Mouse (Mus musculus) stomach, postnatal 0 days (tissue): Measurements from ENCODE around the gene Samd4b. TPM values are rescaled to one million over a fixed set of nuclear protein-coding genes. Genes with fewer than 3 reads are reported as not detected.
A peak's percentile ranks its signal among the peaks of the same experiment; 100 is the strongest.

ENCODE experiments used
- ATAC-seq: fragments of 200-750 bp; cut with Nextera tagmentation; 2 replicates; pipeline ENCODE4 v1.8.0; 2017; ENCODE audit not compliant: low FRiP score, low TSS enrichment
- DNase-seq: peaks from one replicate; pipeline ENCODE4 v3.0.0-alpha.2; 2016; ENCODE audit warnings: low spot score
- H3K27ac ChIP-seq: fragments of 300-500 bp; sonication (generic); replicated peaks from 2 replicates; pipeline ENCODE4 v1.5.1; 2014; ENCODE audit warnings: mild to moderate bottlenecking, control low read depth
- H3K27me3 ChIP-seq: fragments of 300-500 bp; sonication (generic); 2 replicates; pipeline ENCODE4 v1.6.1; 2014; ENCODE audit warnings: low read length; ENCODE audit not compliant: control insufficient read depth, insufficient read depth
- H3K36me3 ChIP-seq: fragments of 300-500 bp; sonication (generic); 2 replicates; pipeline ENCODE4 v1.6.1; 2014; ENCODE audit warnings: low read length, mixed read lengths; ENCODE audit not compliant: control insufficient read depth, insufficient read depth
- H3K4me1 ChIP-seq: fragments of 300-500 bp; sonication (generic); replicated peaks from 2 replicates; pipeline ENCODE4 v1.6.1; 2014; ENCODE audit warnings: antibody characterized with exemption; ENCODE audit not compliant: control insufficient read depth, insufficient read depth
- H3K4me2 ChIP-seq: fragments of 300-500 bp; sonication (generic); replicated peaks from 2 replicates; pipeline ENCODE4 v1.6.1; 2014; ENCODE audit warnings: low read depth, mild to moderate bottlenecking, control low read depth, moderate library complexity
- H3K4me3 ChIP-seq: fragments of 300-500 bp; sonication (generic); 2 replicates; pipeline ENCODE4 v1.5.1; 2014; ENCODE audit warnings: low read depth, low read length, control low read depth
- H3K9ac ChIP-seq: fragments of 300-500 bp; sonication (generic); 2 replicates; pipeline ENCODE4 v1.6.1; 2014; ENCODE audit warnings: mild to moderate bottlenecking, low read length, control low read depth, mixed read lengths
- H3K9me3 ChIP-seq: fragments of 300-500 bp; sonication (generic); 2 replicates; pipeline ENCODE4 v1.6.1; 2016; ENCODE audit warnings: low read length; ENCODE audit not compliant: control insufficient read depth
- CTCF ChIP-seq: IDR thresholded peaks from 2 replicates; pipeline ENCODE4 v1.5.1; 2016; ENCODE audit warnings: antibody characterized with exemption, low read depth, mild to moderate bottlenecking, moderate library complexity
- EP300 ChIP-seq: optimal IDR thresholded peaks from 2 replicates; pipeline ENCODE3; 2016; ENCODE audit warnings: antibody characterized with exemption
- WGBS: fragments of 180-500 bp; shearing (Covaris S2); extraction: QIAGEN DNeasy Blood & Tissue Kit; methylation state at CpG from one replicate; pipeline ENCODE4 v1.1.7; 2014; 5-methylcytosine and 5-hydroxymethylcytosine counted together
- microRNA-seq: library from miRNA; unstranded; fragments of <30 nt; microRNA quantifications from one replicate; pipeline ENCODE4, GENCODE M21; 2016
- polyA plus RNA-seq: library from polyadenylated mRNA; unstranded; fragments of >200 nt; fragmentation: Nextera tagmentation; extraction: Ambion mirVana; gene quantifications from 2 replicates; pipeline ENCODE4 v1.2.1, GENCODE M21; 2015

Gene Samd4b
- polyA plus RNA-seq, 1 experiment from 2014 or later: 9.8 TPM

GRCm38 (mm10) chr7:28353267-28353666 lies 244.7 kb downstream of the Samd4b start:
- no peak for ATAC-seq
- Histone ChIP-seq H3K4me2 (no peak overlapping the region), H3K9me3 (no peaks in the 10 kb centered on the region), H3K27ac (no peak overlapping the region), H3K9ac (no peak overlapping the region), H3K4me3 (no peak overlapping the region), H3K27me3 (no peaks in the 10 kb centered on the region), H3K36me3 (peaks cover 7% of the 10 kb centered on the region), H3K4me1 (peaks cover 12% of the 10 kb centered on the region)
- WGBS: 74% methylated on average over 2 of the region's 2 CpGs
- TF ChIP-seq CTCF: peak; percentile 58
- no peak for TF ChIP-seq EP300
- DNase-seq: peak; percentile 56

- H3K27me3 ChIP-seq: no peaks in the 10 kb centered on the region
- WGBS: 24% methylated on average over 4 of the region's 4 CpGs
- peaks cover 7% of the 10 kb centered on the region for H3K36me3 ChIP-seq
- H3K4me1 ChIP-seq: peaks cover 4% of the 10 kb centered on the region; the same call in 1 of the 2 replicates
- TF ChIP-seq CTCF (peak; percentile 9; the same call in 1 of the 2 replicates), EP300 (no peak)
- peak overlapping the region; percentile 94 for H3K9ac ChIP-seq
- ATAC-seq (no peak), DNase-seq (no peak)
- no peaks in the 10 kb centered on the region for H3K9me3 ChIP-seq
- H3K27ac ChIP-seq: peak overlapping the region; percentile 79; the same call in 1 of the 2 replicates
- peak overlapping the region; percentile 85 for H3K4me3 ChIP-seq
- H3K4me2 ChIP-seq: peak overlapping the region; percentile 81
Measured at GRCm38 (mm10) chr7:28351676-28352191, 246.2 kb downstream of the Samd4b start.

- peaks cover 4% of the 10 kb centered on the region; the same call in 1 of the 2 replicates for H3K4me1 ChIP-seq
- ATAC-seq (peak; percentile 94), DNase-seq (peak; percentile 99)
- peaks cover 7% of the 10 kb centered on the region for H3K36me3 ChIP-seq
- H3K9ac ChIP-seq: peak within 1 kb of the TSS; percentile 94
- TF ChIP-seq EP300: no peak
- TF ChIP-seq CTCF: 0 out of 2 replicates have a peak, but pooled peaks have one; percentile 14
- H3K9me3 ChIP-seq: no peaks in the 10 kb centered on the region
- H3K4me2 ChIP-seq: peak within 1 kb of the TSS; percentile 81
- WGBS: under 1% methylated on average over 48 of the region's 50 CpGs
- peak within 1 kb of the TSS; percentile 85 for H3K4me3 ChIP-seq
- H3K27ac ChIP-seq: peak within 1 kb of the TSS; percentile 95
- H3K27me3 ChIP-seq: no peaks in the 10 kb centered on the region
Measured at GRCm38 (mm10) chr7:28350155-28350883, 247.6 kb downstream of the Samd4b start, which contains the start of gene Rps16. TSS of gene Rps16 (plus strand) at chr7:28350652.

Small RNA genes within 50 kb of the gene (microRNA-seq; reads per million reads assigned to microRNA genes)
- gene Mir7049: not detected

Other genes with a start within 250 kb of the Samd4b start
- 880 and 955 TPM in 2 replicates for gene Rps16, start 247.5 kb downstream of the Samd4b start, polyA plus RNA-seq
- 13.4 and 15.1 TPM in 2 replicates for gene Plekhg2, start 225.5 kb downstream of the Samd4b start, polyA plus RNA-seq
- 29.1 and 29.4 TPM in 2 replicates for gene Zfp36, start 217.9 kb downstream of the Samd4b start, polyA plus RNA-seq
- 27.5 and 28.3 TPM in 2 replicates for gene Med29, start 205.4 kb downstream of the Samd4b start, polyA plus RNA-seq
- 35.9 and 38.6 TPM in 2 replicates for gene Paf1, start 205.2 kb downstream of the Samd4b start, polyA plus RNA-seq
- gene Gmfg, start 160.7 kb downstream of the Samd4b start, polyA plus RNA-seq: 18.9 and 23.1 TPM in 2 replicates
- 0.96 and 1.3 TPM in 2 replicates for gene Lrfn1, start 146.2 kb downstream of the Samd4b start, polyA plus RNA-seq
- gene Ifnl2, start 87.7 kb downstream of the Samd4b start, polyA plus RNA-seq: not detected in 2 replicates
- not detected in 2 replicates for gene Ifnl3, start 75.3 kb downstream of the Samd4b start, polyA plus RNA-seq
- 87.1 and 87.6 TPM in 2 replicates for gene Sycn, start 57.3 kb downstream of the Samd4b start, polyA plus RNA-seq
- 20.1 and 27.2 TPM in 2 replicates for gene Nccrp1, start 50.9 kb downstream of the Samd4b start, polyA plus RNA-seq
- 33.9 and 34.1 TPM in 2 replicates for gene Pak4, start within 50 bp of the Samd4b start, polyA plus RNA-seq
- 10.9 and 12.4 TPM in 2 replicates for gene Acp7, start 33.2 kb upstream of the Samd4b start, polyA plus RNA-seq
- 1.7 and 2.4 TPM in 2 replicates for gene Fbxo27, start 94.7 kb upstream of the Samd4b start, polyA plus RNA-seq
- gene Fbxo17, start 118.7 kb upstream of the Samd4b start, polyA plus RNA-seq: 5.6 and 6.1 TPM in 2 replicates
- 113 and 118 TPM in 2 replicates for gene Mrps12, start 143.7 kb upstream of the Samd4b start, polyA plus RNA-seq
- 11.4 and 12.3 TPM in 2 replicates for gene Sars2, start 143.8 kb upstream of the Samd4b start, polyA plus RNA-seq
- gene Ccer2, start 158.0 kb upstream of the Samd4b start, polyA plus RNA-seq: not detected in 2 replicates
- 35.3 and 39.3 TPM in 2 replicates for gene Sirt2, start 168.6 kb upstream of the Samd4b start, polyA plus RNA-seq
- gene Nfkbib, start 169.4 kb upstream of the Samd4b start, polyA plus RNA-seq: 31.2 and 33.0 TPM in 2 replicates
- 2.1 and 2.6 TPM in 2 replicates for gene Rinl, start 190.8 kb upstream of the Samd4b start, polyA plus RNA-seq
- gene Hnrnpl, start 210.4 kb upstream of the Samd4b start, polyA plus RNA-seq: 153 and 156 TPM in 2 replicates
- gene Ech1, start 227.1 kb upstream of the Samd4b start, polyA plus RNA-seq: 426 and 435 TPM in 2 replicates
- gene Lgals4, start 235.7 kb upstream of the Samd4b start, polyA plus RNA-seq: 469 and 489 TPM in 2 replicates